Mouse (Mus musculus) bone marrow macrophage, adult 2 months (primary cell): Measurements from ENCODE around the gene Ctsj.

ENCODE experiments used
- CTCF ChIP-seq: IDR thresholded peaks from 2 replicates; pipeline ENCODE4 v1.5.1; 2012; ENCODE audit warnings: low read depth, mild to moderate bottlenecking, low read length, moderate library complexity
- POLR2A ChIP-seq: IDR thresholded peaks from 2 replicates; pipeline ENCODE4 v1.6.1; 2012; ENCODE audit warnings: mild to moderate bottlenecking, low read depth, low read length, borderline replicate concordance

GRCm38 (mm10) chr13:60997600-60997999 lies 8.2 kb downstream of the Ctsj start:
- no peak for TF ChIP-seq CTCF
- TF ChIP-seq POLR2A: no peak
